Mouse (Mus musculus) intestine, embryonic 15.5 days (tissue): ENCODE results near the gene Nrn1l. TPM values are rescaled to one million over a fixed set of nuclear protein-coding genes. Genes with fewer than 3 reads are reported as not detected.

ENCODE experiments used
- ATAC-seq: fragments of 200-750 bp; cut with Nextera tagmentation; 2 replicates; pipeline ENCODE4 v1.8.0; 2017; ENCODE audit warnings: moderate TSS enrichment, moderate library complexity
- H3K27ac ChIP-seq: fragments of 300-500 bp; sonication (generic); 2 replicates; pipeline ENCODE4 v1.5.1; 2015; ENCODE audit warnings: mild to moderate bottlenecking, inconsistent platforms
- H3K27me3 ChIP-seq: fragments of 300-500 bp; sonication (generic); replicated peaks from 2 replicates; pipeline ENCODE4 v1.6.1; 2015; ENCODE audit warnings: inconsistent platforms
- H3K36me3 ChIP-seq: fragments of 300-500 bp; sonication (generic); 2 replicates; pipeline ENCODE4 v1.6.1; 2015; ENCODE audit warnings: inconsistent platforms
- H3K4me1 ChIP-seq: fragments of 300-500 bp; sonication (generic); replicated peaks from 2 replicates; pipeline ENCODE4 v1.6.1; 2015; ENCODE audit warnings: inconsistent platforms
- H3K4me2 ChIP-seq: fragments of 300-500 bp; sonication (generic); replicated peaks from 2 replicates; pipeline ENCODE4 v1.6.1; 2015; ENCODE audit warnings: mild to moderate bottlenecking, inconsistent platforms
- H3K4me3 ChIP-seq: fragments of 300-500 bp; sonication (generic); replicated peaks from 2 replicates; pipeline ENCODE4 v1.5.1; 2015; ENCODE audit warnings: inconsistent platforms
- H3K9ac ChIP-seq: fragments of 300-500 bp; sonication (generic); 2 replicates; pipeline ENCODE4 v1.6.1; 2015; ENCODE audit warnings: inconsistent platforms
- H3K9me3 ChIP-seq: fragments of 300-500 bp; sonication (generic); 2 replicates; pipeline ENCODE4 v1.6.1; 2016; ENCODE audit warnings: inconsistent platforms
- WGBS: fragments of 180-500 bp; shearing (Covaris S2); methylation state at CpG from one replicate; pipeline ENCODE4 v1.1.7; 2015; 5-methylcytosine and 5-hydroxymethylcytosine counted together
- polyA plus RNA-seq: library from polyadenylated mRNA; unstranded; fragments of >200 nt; fragmentation: Nextera tagmentation; extraction: Ambion mirVana; gene quantifications from 2 replicates; pipeline ENCODE4 v1.2.1, GENCODE M21; 2015

Gene Nrn1l
- polyA plus RNA-seq, 1 experiment from 2014 or later, result 0.34 TPM

GRCm38 (mm10) chr8:105858495-105858894 is 34.9 kb upstream of the Nrn1l start:
- H3K9me3 ChIP-seq, result no peaks in the 10 kb centered on the region
- H3K27ac ChIP-seq, result no peak overlapping the region
- peaks cover 35% of the 10 kb centered on the region for H3K4me1 ChIP-seq
- no peaks in the 10 kb centered on the region for H3K36me3 ChIP-seq
- H3K27me3 ChIP-seq, result no peaks in the 10 kb centered on the region
- H3K4me3 ChIP-seq, result no peak overlapping the region
- no peak for ATAC-seq
- no peak overlapping the region for H3K4me2 ChIP-seq
- 83% methylated on average over 5 of the region's 5 CpGs for WGBS
- no peak overlapping the region for H3K9ac ChIP-seq

GRCm38 (mm10) chr8:105859314-105859713 is 34.1 kb upstream of the Nrn1l start:
- no peak for ATAC-seq
- H3K4me3 ChIP-seq, result no peak overlapping the region
- H3K4me1 ChIP-seq, result peaks cover 35% of the 10 kb centered on the region
- H3K4me2 ChIP-seq, result peak overlapping the region; percentile 59; the same call in 1 of the 2 replicates
- H3K27me3 ChIP-seq, result no peaks in the 10 kb centered on the region
- H3K9me3 ChIP-seq, result no peaks in the 10 kb centered on the region
- H3K9ac ChIP-seq, result no peak overlapping the region
- no peaks in the 10 kb centered on the region for H3K36me3 ChIP-seq
- peak overlapping the region; percentile 48; the same call in 1 of the 2 replicates for H3K27ac ChIP-seq
- 52% methylated on average over 5 of the region's 5 CpGs for WGBS

GRCm38 (mm10) chr8:105860143-105860981 is 33.0 kb upstream of the Nrn1l start, which contains the start of gene Nutf2:
Gene Nutf2, plus strand, starts transcription at chr8:105860580.
- Histone ChIP-seq H3K4me3 (peak within 1 kb of the TSS; percentile 94), H3K4me2 (peak within 1 kb of the TSS; percentile 68), H3K4me1 (peaks cover 35% of the 10 kb centered on the region), H3K27ac (peak within 1 kb of the TSS; percentile 94), H3K9me3 (no peaks in the 10 kb centered on the region), H3K36me3 (no peaks in the 10 kb centered on the region), H3K9ac (peak within 1 kb of the TSS; percentile 91), H3K27me3 (no peaks in the 10 kb centered on the region)
- peak; percentile 99 for ATAC-seq
- WGBS, result under 1% methylated on average over 55 of the region's 59 CpGs

GRCm38 (mm10) chr8:105861951-105862350 is 31.4 kb upstream of the Nrn1l start:
- Histone ChIP-seq H3K4me3 (peak overlapping the region; percentile 94), H3K4me2 (peak overlapping the region; percentile 68), H3K9me3 (no peaks in the 10 kb centered on the region), H3K4me1 (peaks cover 30% of the 10 kb centered on the region), H3K36me3 (peaks cover 13% of the 10 kb centered on the region), H3K27me3 (no peaks in the 10 kb centered on the region), H3K9ac (peak overlapping the region; percentile 91), H3K27ac (0 out of 2 replicates have a peak overlapping the region, but pooled peaks have one; percentile 3)
- 5% methylated on average over 1 of the region's 1 CpGs for WGBS
- no peak for ATAC-seq

- no peak for ATAC-seq
- WGBS, result 81% methylated on average over 6 of the region's 6 CpGs
- no peak overlapping the region for H3K27ac ChIP-seq
- H3K9ac ChIP-seq, result no peak overlapping the region
- no peak overlapping the region for H3K4me3 ChIP-seq
- H3K4me2 ChIP-seq, result no peak overlapping the region
- H3K4me1 ChIP-seq, result peaks cover 8% of the 10 kb centered on the region
- H3K36me3 ChIP-seq, result peaks cover 35% of the 10 kb centered on the region
- H3K27me3 ChIP-seq, result no peaks in the 10 kb centered on the region
- no peaks in the 10 kb centered on the region for H3K9me3 ChIP-seq
These were observed 26.9 kb upstream of the Nrn1l start for GRCm38 (mm10) chr8:105866364-105867029.

GRCm38 (mm10) chr8:105874301-105874700 is 19.1 kb upstream of the Nrn1l start:
- Histone ChIP-seq H3K36me3 (peaks cover 31% of the 10 kb centered on the region), H3K4me2 (no peak overlapping the region), H3K9ac (no peak overlapping the region), H3K27me3 (no peaks in the 10 kb centered on the region), H3K9me3 (no peaks in the 10 kb centered on the region), H3K27ac (no peak overlapping the region), H3K4me3 (no peak overlapping the region), H3K4me1 (no peaks in the 10 kb centered on the region)
- ATAC-seq, result no peak
- WGBS, result 86% methylated on average over 6 of the region's 6 CpGs

- Histone ChIP-seq H3K4me2 (peak within 1 kb of the TSS; percentile 87), H3K27ac (peak within 1 kb of the TSS; percentile 64), H3K4me1 (peaks cover 14% of the 10 kb centered on the region), H3K4me3 (peak within 1 kb of the TSS; percentile 86), H3K27me3 (no peaks in the 10 kb centered on the region), H3K9me3 (no peaks in the 10 kb centered on the region), H3K36me3 (peaks cover 25% of the 10 kb centered on the region), H3K9ac (peak within 1 kb of the TSS; percentile 90)
- ATAC-seq, result peak; percentile 92
- under 1% methylated on average over 45 of the region's 45 CpGs for WGBS
These were observed 12.4 kb upstream of the Nrn1l start, which contains the start of gene Edc4 for GRCm38 (mm10) chr8:105880754-105881520. Gene Edc4, plus strand, starts transcription at chr8:105880881.

GRCm38 (mm10) chr8:105889756-105890465 is 3.5 kb upstream of the Nrn1l start:
- H3K27me3 ChIP-seq, result no peaks in the 10 kb centered on the region
- H3K4me3 ChIP-seq, result no peak overlapping the region
- H3K9me3 ChIP-seq, result no peaks in the 10 kb centered on the region
- no peak overlapping the region for H3K27ac ChIP-seq
- 0 out of 2 replicates have a peak, but pooled peaks cover 4% of the 10 kb centered on the region for H3K4me1 ChIP-seq
- H3K9ac ChIP-seq, result no peak overlapping the region
- peaks cover 62% of the 10 kb centered on the region for H3K36me3 ChIP-seq
- ATAC-seq, result no peak
- H3K4me2 ChIP-seq, result no peak overlapping the region
- WGBS, result 92% methylated on average over 12 of the region's 12 CpGs

- H3K9ac ChIP-seq, result no peak overlapping the region
- H3K27me3 ChIP-seq, result no peaks in the 10 kb centered on the region
- no peak overlapping the region for H3K4me3 ChIP-seq
- no peak for ATAC-seq
- H3K27ac ChIP-seq, result no peak overlapping the region
- 0 out of 2 replicates have a peak, but pooled peaks cover 4% of the 10 kb centered on the region for H3K4me1 ChIP-seq
- no peaks in the 10 kb centered on the region for H3K9me3 ChIP-seq
- 87% methylated on average over 6 of the region's 6 CpGs for WGBS
- no peak overlapping the region for H3K4me2 ChIP-seq
- peaks cover 57% of the 10 kb centered on the region for H3K36me3 ChIP-seq
These were observed 2.5 kb upstream of the Nrn1l start for GRCm38 (mm10) chr8:105890870-105891269.

GRCm38 (mm10) chr8:105892432-105892831 is 935 bp upstream of the Nrn1l start:
- 90% methylated on average over 6 of the region's 6 CpGs for WGBS
- H3K27me3 ChIP-seq, result no peaks in the 10 kb centered on the region

GRCm38 (mm10) chr8:105897801-105898480 is 4.6 kb downstream of the Nrn1l start:
- Histone ChIP-seq H3K9ac (no peak overlapping the region), H3K36me3 (no peaks in the 10 kb centered on the region), H3K4me2 (no peak overlapping the region), H3K9me3 (no peaks in the 10 kb centered on the region), H3K4me3 (no peak overlapping the region), H3K27me3 (no peaks in the 10 kb centered on the region), H3K27ac (no peak overlapping the region), H3K4me1 (0 out of 2 replicates have a peak, but pooled peaks cover 11% of the 10 kb centered on the region)
- no peak for ATAC-seq
- 72% methylated on average over 9 of the region's 9 CpGs for WGBS

More at GRCm38 (mm10) chr8:105892432-105892831, 935 bp upstream of the Nrn1l start:
- no peak overlapping the region for H3K4me3 ChIP-seq
- H3K27ac ChIP-seq, result no peak overlapping the region
- 0 out of 2 replicates have a peak, but pooled peaks have one; percentile 13 for ATAC-seq
- peaks cover 44% of the 10 kb centered on the region for H3K36me3 ChIP-seq
- no peaks in the 10 kb centered on the region for H3K9me3 ChIP-seq
- H3K4me1 ChIP-seq, result 0 out of 2 replicates have a peak, but pooled peaks cover 4% of the 10 kb centered on the region
- no peak overlapping the region for H3K4me2 ChIP-seq
- no peak overlapping the region for H3K9ac ChIP-seq
